Comparison of ENCODE assay signal across 14 mouse cellular contexts in the genomic region with DNA sequence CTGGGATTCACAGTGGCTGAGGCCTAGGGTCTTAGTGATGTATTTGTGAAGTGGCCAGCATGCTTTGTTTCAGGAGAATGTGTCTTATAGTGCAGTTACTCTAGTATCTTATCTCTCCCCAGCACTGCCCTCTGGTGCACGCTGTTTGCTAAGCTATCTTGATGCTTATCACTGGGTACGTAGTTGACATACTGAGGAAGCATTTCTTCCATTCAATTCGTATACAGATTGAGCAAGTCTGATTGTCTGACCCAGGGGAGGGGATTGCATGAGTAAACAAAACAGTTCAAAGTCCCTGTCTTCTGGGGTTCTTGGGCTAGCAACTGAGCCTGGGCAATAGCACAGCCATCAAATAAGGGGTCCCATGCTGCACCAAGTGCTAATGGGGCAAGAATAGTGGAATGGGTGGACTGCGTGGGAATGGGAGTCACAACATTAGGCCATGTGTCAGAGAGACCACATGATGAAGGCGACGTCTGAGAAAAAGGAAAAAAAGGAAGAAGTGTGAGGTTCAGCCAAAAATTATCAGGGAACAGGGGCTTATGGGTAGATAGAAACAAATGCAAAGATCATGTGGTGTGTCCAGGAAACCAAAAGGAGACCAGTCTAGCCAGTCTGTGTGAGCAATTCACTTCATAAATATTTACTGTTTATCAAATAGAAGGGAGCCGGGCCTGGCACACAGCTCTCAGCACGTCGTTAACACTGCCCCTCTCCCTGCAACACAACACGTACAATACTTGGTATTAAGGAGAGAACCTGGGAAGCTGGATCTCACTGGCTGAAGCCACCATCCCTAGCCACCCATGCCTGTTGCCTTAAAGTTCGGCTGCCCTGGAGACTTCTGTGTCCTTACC. TPM values are rescaled to one million over a fixed set of nuclear protein-coding genes. Genes with fewer than 3 reads are reported as not detected.
DNase-seq lines count a peak whose midpoint lies in the region; ATAC-seq and TF ChIP-seq lines count a peak whose summit lies in the region.
"Had no signal": no experiment of that assay in that cellular context is flagged by ENCODE, and none has a peak within 500 bp of the region (broad histone marks: within the 10 kb centered on the region; RNA-seq: fewer than 3 reads in every experiment).

No protein-coding gene starts in this region.

- TF ChIP-seq POLR2A in MEL (IDR thresholded peaks at IDR 0.05; ENCODE audit: control insufficient read depth in 1 of 2, insufficient read depth in 1 of 2, low read depth in 1 of 2, low read length in 2 of 2, poor library complexity in 1 of 2) = no peak

- ATAC-seq in hindbrain, postnatal 0 days = no peak
- ATAC-seq in hindbrain, embryonic 12.5 days (ENCODE audit: low FRiP score) = no peak
- ATAC-seq in intestine, postnatal 0 days = no peak
- ATAC-seq in megakaryocyte, adult 5-6 weeks (ENCODE audit: poor library complexity, severe bottlenecking) = peak; percentile 77
- ATAC-seq in monocyte, adult 5-6 weeks (replicated peaks; ENCODE audit: insufficient number of reproducible peaks, low FRiP score, low TSS enrichment, poor library complexity, severe bottlenecking) = no peak

- H3K4me1 ChIP-seq in hindbrain, postnatal 0 days (ENCODE audit: insufficient read depth, low read length) = no peaks in the 10 kb centered on the region
- no peaks in the 10 kb centered on the region for H3K4me1 ChIP-seq in hindbrain, embryonic 12.5 days
- H3K4me1 ChIP-seq in MEL (ENCODE audit: control insufficient read depth in 1 of 2, insufficient read depth in 2 of 2, low read length in 2 of 2) = peaks cover 19 to 25% of the 10 kb centered on the region in 2 experiments
- no peaks in the 10 kb centered on the region for H3K4me1 ChIP-seq in intestine, postnatal 0 days (replicated peaks; ENCODE audit: control insufficient read depth, insufficient read depth, low read length)
- H3K4me1 ChIP-seq: heart, embryonic 10.5 days; midbrain, embryonic 12.5 days had no signal

- H3K9me3 ChIP-seq in hindbrain, postnatal 0 days (ENCODE audit: low read length) = no peaks in the 10 kb centered on the region
- H3K9me3 ChIP-seq in hindbrain, embryonic 12.5 days (replicated peaks) = no peaks in the 10 kb centered on the region
- H3K9me3 ChIP-seq in MEL (replicated peaks; ENCODE audit: insufficient read depth, low read length) = no peaks in the 10 kb centered on the region
- H3K9me3 ChIP-seq in intestine, postnatal 0 days (ENCODE audit: control insufficient read depth) = no peaks in the 10 kb centered on the region
- H3K9me3 ChIP-seq: embryonic facial prominence, embryonic 13.5 days; heart, embryonic 10.5 days; limb, embryonic 10.5 days; midbrain, embryonic 12.5 days had no signal

- peak; percentile 68 to 90 for TF ChIP-seq EP300 in MEL (IDR thresholded peaks at IDR 0.05; ENCODE audit: low read depth in 1 of 2, low read length in 2 of 2)

- H3K27ac ChIP-seq in hindbrain, postnatal 0 days = no peak overlapping the region
- H3K27ac ChIP-seq in hindbrain, embryonic 12.5 days = no peak overlapping the region
- H3K27ac ChIP-seq in MEL (ENCODE audit: control insufficient read depth, low read depth, low read length) = peak overlapping the region; percentile 74
- H3K27ac ChIP-seq in intestine, postnatal 0 days (ENCODE audit: low read depth, low read length) = no peak overlapping the region
- H3K27ac ChIP-seq: embryonic facial prominence, embryonic 13.5 days; heart, embryonic 10.5 days; hindbrain, embryonic 14.5 days; limb, embryonic 10.5 days; midbrain, embryonic 12.5 days had no signal

- H3K9ac ChIP-seq in hindbrain, postnatal 0 days (replicated peaks; ENCODE audit: low read length) = no peak overlapping the region
- H3K9ac ChIP-seq in hindbrain, embryonic 12.5 days = no peak overlapping the region
- 0 out of 2 replicates have a peak overlapping the region, but pooled peaks have one; percentile 7 for H3K9ac ChIP-seq in MEL (ENCODE audit: control insufficient read depth, low read depth, low read length, poor library complexity, severe bottlenecking)
- H3K9ac ChIP-seq in intestine, postnatal 0 days (ENCODE audit: low read depth, low read length) = no peak overlapping the region
- H3K9ac ChIP-seq: embryonic facial prominence, embryonic 13.5 days; hindbrain, embryonic 14.5 days; midbrain, embryonic 12.5 days had no signal

- no peak overlapping the region for H3K4me3 ChIP-seq in hindbrain, postnatal 0 days (ENCODE audit: low read length)
- no peak overlapping the region for H3K4me3 ChIP-seq in hindbrain, embryonic 12.5 days
- H3K4me3 ChIP-seq in MEL (ENCODE audit: control insufficient read depth in 1 of 2, insufficient read depth in 1 of 2, low read depth in 2 of 2, low read length in 2 of 2) = no peak overlapping the region
- H3K4me3 ChIP-seq in intestine, postnatal 0 days (ENCODE audit: low read depth, low read length) = no peak overlapping the region
- H3K4me3 ChIP-seq: embryonic facial prominence, embryonic 13.5 days; heart, embryonic 10.5 days; limb, embryonic 10.5 days; midbrain, embryonic 12.5 days had no signal

- TF ChIP-seq CTCF in hindbrain, postnatal 0 days (IDR thresholded peaks at IDR 0.05; ENCODE audit: low read depth) = peak; percentile 43
- peak in 1 of 3 experiments; percentile 12; a peak in 1 of 6 replicates for TF ChIP-seq CTCF in MEL (IDR thresholded peaks at IDR 0.05 in 2 of 3, conservative IDR thresholded peaks at IDR 0.05 in 1 of 3; ENCODE audit: control insufficient read depth in 1 of 3, insufficient read depth in 1 of 3, low read depth in 2 of 3, low read length in 3 of 3, poor library complexity in 1 of 3, severe bottlenecking in 1 of 3)
- peak; percentile 54 for TF ChIP-seq CTCF in intestine, postnatal 0 days (IDR thresholded peaks at IDR 0.05; ENCODE audit: low read depth)

- H3K4me2 ChIP-seq in hindbrain, postnatal 0 days (ENCODE audit: low read depth, low read length) = no peak overlapping the region
- no peak overlapping the region for H3K4me2 ChIP-seq in hindbrain, embryonic 12.5 days (replicated peaks)
- H3K4me2 ChIP-seq in intestine, postnatal 0 days (replicated peaks; ENCODE audit: low read depth) = no peak overlapping the region
- H3K4me2 ChIP-seq: embryonic facial prominence, embryonic 13.5 days; hindbrain, embryonic 14.5 days; midbrain, embryonic 12.5 days had no signal

- no peaks in the 10 kb centered on the region for H3K27me3 ChIP-seq in hindbrain, postnatal 0 days (ENCODE audit: insufficient read depth, low read length)
- no peaks in the 10 kb centered on the region for H3K27me3 ChIP-seq in hindbrain, embryonic 12.5 days
- no peaks in the 10 kb centered on the region for H3K27me3 ChIP-seq in MEL (ENCODE audit: control insufficient read depth in 1 of 2, insufficient read depth in 2 of 2, low read length in 2 of 2)
- H3K27me3 ChIP-seq in intestine, postnatal 0 days (replicated peaks; ENCODE audit: control insufficient read depth, insufficient read depth, low read length) = no peaks in the 10 kb centered on the region
- H3K27me3 ChIP-seq: embryonic facial prominence, embryonic 13.5 days; midbrain, embryonic 12.5 days had no signal

- 81% methylated on average over 11 of the region's 11 CpGs for WGBS in hindbrain, postnatal 0 days
- 81% methylated on average over 11 of the region's 11 CpGs for WGBS in hindbrain, embryonic 12.5 days
- 47% methylated on average over 11 of the region's 11 CpGs for WGBS in intestine, postnatal 0 days

- no peaks in the 10 kb centered on the region for H3K79me2 ChIP-seq in MEL (ENCODE audit: control insufficient read depth, insufficient read depth, low read length, poor library complexity)

- no peaks in the 10 kb centered on the region for H3K36me3 ChIP-seq in hindbrain, postnatal 0 days (ENCODE audit: insufficient read depth, low read length)
- no peaks in the 10 kb centered on the region for H3K36me3 ChIP-seq in hindbrain, embryonic 12.5 days
- peaks cover 0 to 21% of the 10 kb centered on the region in 2 experiments; a peak in 2 of 4 replicates for H3K36me3 ChIP-seq in MEL (ENCODE audit: control insufficient read depth in 1 of 2, insufficient read depth in 2 of 2, low read length in 2 of 2)
- no peaks in the 10 kb centered on the region for H3K36me3 ChIP-seq in intestine, postnatal 0 days (ENCODE audit: control insufficient read depth, insufficient read depth)
- H3K36me3 ChIP-seq: embryonic facial prominence, embryonic 13.5 days; heart, embryonic 10.5 days; limb, embryonic 10.5 days; midbrain, embryonic 12.5 days had no signal

- DNase-seq in hindbrain, postnatal 0 days (ENCODE audit: low spot score) = peak; percentile 23
- peak; percentile 53 for DNase-seq in MEL (ENCODE audit: low read depth, low spot score)
- DNase-seq in gastrocnemius, adult 8-10 months (ENCODE audit: low spot score in 2 of 2) = no peak
- no peak for DNase-seq in ovary, postnatal 10 days (ENCODE audit: low spot score)
- DNase-seq: cerebellum, adult 8-10 months had no signal

- TF ChIP-seq RAD21 in MEL (IDR thresholded peaks at IDR 0.05; ENCODE audit: low read depth, low read length) = no peak

TF ChIP-seq in MEL, 35 proteins besides CTCF, POLR2A, EP300 and RAD21 (continues in another document):
- TF ChIP-seq MYC (IDR thresholded peaks at IDR 0.05; ENCODE audit: low read depth, low read length) = peak; percentile 61; the same call in 1 of the 2 replicates

RNA-seq across cellular contexts. Expression of gene Ckap4, which starts 9.2 kb away (rescaled TPM):
- total RNA-seq in hindbrain, postnatal 0 days (2014; rRNA removed) = 53.1 and 58.7 TPM in 2 replicates
- polyA plus RNA-seq in hindbrain, postnatal 0 days (2015; fragmentation: Nextera tagmentation; extraction: Ambion mirVana) = 50.9 and 52.1 TPM in 2 replicates
- polyA plus RNA-seq in hindbrain, embryonic 12.5 days (2016; fragmentation: Nextera tagmentation; extraction: Ambion mirVana) = 125 and 130 TPM in 2 replicates
- total RNA-seq in MEL (2012; rRNA removed) = 1.0 TPM in 2 replicates
- polyA plus RNA-seq in MEL (2012; ENCODE audit: insufficient read depth in 1 of 2, insufficient read length in 2 of 2, low read depth in 1 of 2, low replicate concordance in 2 of 2, missing spikeins in 1 of 2) = 1 to 10 TPM in 1 of 2 experiments, not detected in 1; 5.2 TPM
- polyA plus RNA-seq in intestine, postnatal 0 days (2015; fragmentation: Nextera tagmentation; extraction: Ambion mirVana) = 23.3 and 24.0 TPM in 2 replicates
- total RNA-seq in megakaryocyte, adult 5-6 weeks (2015) = 122 and 125 TPM in 2 replicates
- 115 TPM in 2 replicates for total RNA-seq in megakaryocyte, adult 5-6 weeks (2017)
- 1 to 10 TPM; 5.3 to 7.8 (median 5.7) TPM for total RNA-seq in gastrocnemius, adult 8-10 months (2022)
- 11.0 to 16.6 TPM (median 12.2 TPM) in 3 replicates for total RNA-seq in monocyte, adult 5-6 weeks (2017)

RNA-seq across cellular contexts. Expression of gene Tcp11l2, which starts 33.4 kb away (rescaled TPM):
- total RNA-seq in hindbrain, postnatal 0 days (2014; rRNA removed) = 8.1 and 11.2 TPM in 2 replicates
- 18.9 and 20.0 TPM in 2 replicates for polyA plus RNA-seq in hindbrain, postnatal 0 days (2015; fragmentation: Nextera tagmentation; extraction: Ambion mirVana)
- polyA plus RNA-seq in hindbrain, embryonic 12.5 days (2016; fragmentation: Nextera tagmentation; extraction: Ambion mirVana) = 20.0 and 22.5 TPM in 2 replicates
- total RNA-seq in MEL (2012; rRNA removed) = 0.81 and 1.7 TPM in 2 replicates
- polyA plus RNA-seq in MEL (2012; ENCODE audit: insufficient read depth in 1 of 2, insufficient read length in 2 of 2, low read depth in 1 of 2, low replicate concordance in 2 of 2, missing spikeins in 1 of 2) = 1 to 10 TPM in 1 of 2 experiments, not detected in 1; 4.3 TPM
- 8.2 and 10.0 TPM in 2 replicates for polyA plus RNA-seq in intestine, postnatal 0 days (2015; fragmentation: Nextera tagmentation; extraction: Ambion mirVana)
- 54.8 and 59.3 TPM in 2 replicates for total RNA-seq in megakaryocyte, adult 5-6 weeks (2015)
- total RNA-seq in megakaryocyte, adult 5-6 weeks (2017) = 29.7 and 36.1 TPM in 2 replicates
- 10 to 100 TPM; 31.0 to 44.5 (median 39.1) TPM for total RNA-seq in gastrocnemius, adult 8-10 months (2022)
- 38.5 to 76.5 TPM (median 57.3 TPM) in 3 replicates for total RNA-seq in monocyte, adult 5-6 weeks (2017)

Comparison
In these comparisons a context has a peak if more than half of its experiments do, and no peak if none do; other contexts are left out.
1. DNase-seq: peak in hindbrain, postnatal 0 days (single experiment) and MEL (single experiment); none in gastrocnemius, adult 8-10 months (0 of 2) and ovary, postnatal 10 days (single experiment).